Mouse (Mus musculus) activated CD4-positive, CD25-positive, alpha-beta regulatory T cell, adult 9 weeks (primary cell): ENCODE measurements around the gene Gm13283. TPM values are rescaled to one million over a fixed set of nuclear protein-coding genes. Genes with fewer than 3 reads are reported as not detected.

Source experiments
- polyA plus RNA-seq: library from polyadenylated mRNA; unstranded; fragments of 100-300 nt; shearing (Covaris generic); gene quantifications from one replicate; pipeline ENCODE4 v1.2.1, GENCODE M21; 2017

Gene Gm13283
- not detected for polyA plus RNA-seq

DNA sequence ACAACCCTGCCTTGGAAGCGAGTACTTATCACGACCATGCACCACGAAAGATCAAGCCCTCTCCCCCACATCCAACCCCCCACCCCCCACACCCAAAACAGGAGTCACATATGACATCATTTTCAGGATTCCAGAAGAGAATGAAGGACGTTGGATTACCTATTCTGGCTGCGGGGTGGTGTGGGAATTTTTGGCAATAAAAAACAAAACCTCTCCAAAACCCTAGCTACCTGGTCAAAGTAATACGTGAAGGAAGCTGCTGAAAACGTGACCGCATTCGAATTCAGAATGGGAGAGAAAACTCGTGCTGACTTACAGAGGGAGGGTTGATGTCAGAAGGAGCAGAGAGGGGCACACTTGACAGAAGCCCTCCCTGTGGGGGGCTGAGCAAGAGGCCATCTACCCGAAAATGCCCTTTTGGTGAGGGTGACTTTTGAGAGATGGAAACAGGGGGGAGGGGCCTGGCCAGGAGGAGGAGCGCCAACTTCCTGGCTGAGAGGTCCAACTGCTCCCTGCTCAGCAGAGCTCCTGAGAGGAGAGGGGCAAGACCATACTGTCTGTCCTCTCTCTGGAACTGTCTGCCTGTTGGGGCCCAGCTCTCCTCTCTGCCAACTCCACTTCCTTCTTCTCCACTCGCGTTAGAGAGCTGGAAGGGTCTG is at the start of gene Gm13283:
Gene Gm13283, plus strand, starts transcription at position 510 of the 659 bp plus-strand sequence.

GRCm38 (mm10) chr4:88721791-88722721 is 37.9 kb upstream of the Gm13283 start, which contains the start of the genes Gm26566 and Klhl9:
Gene Gm26566, plus strand, starts transcription at chr4:88721805.
Gene Klhl9, minus strand, starts transcription at chr4:88722465.

GRCm38 (mm10) chr4:88754818-88755340 is 5.0 kb upstream of the Gm13283 start, which contains the start of gene Gm13271:
Gene Gm13271, plus strand, starts transcription at chr4:88754868.

GRCm38 (mm10) chr4:88773534-88773933 is 13.6 kb downstream of the Gm13283 start, which contains the start of gene Gm13290:
Gene Gm13290, plus strand, starts transcription at chr4:88773834.

GRCm38 (mm10) chr4:88776622-88777021 is 16.7 kb downstream of the Gm13283 start, which contains the start of gene Gm13289:
Gene Gm13289, plus strand, starts transcription at chr4:88776922.

DNA sequence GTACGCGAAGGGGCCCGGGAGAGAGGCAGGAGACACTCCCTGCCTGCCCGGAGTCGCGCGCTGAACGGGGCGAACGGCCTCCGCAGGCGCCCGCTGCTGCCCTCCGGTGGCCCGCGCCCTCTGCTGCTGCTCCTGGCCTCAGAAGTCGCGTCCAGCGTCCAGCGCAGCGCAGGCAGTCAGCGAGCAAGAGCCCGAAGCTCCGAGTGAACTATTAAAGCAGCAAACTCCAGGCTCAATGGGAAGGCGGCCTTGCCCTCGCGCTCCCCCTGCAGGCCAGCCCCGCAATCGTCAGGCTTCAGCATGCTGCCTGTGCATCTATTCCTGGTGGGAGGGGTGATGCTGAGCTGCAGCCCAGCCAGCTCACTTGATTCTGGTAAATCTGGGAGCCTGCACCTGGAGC is 19.6 kb downstream of the Gm13283 start, which contains the start of gene Gm13272:
Gene Gm13272, plus strand, starts transcription at position 301 of the 400 bp plus-strand sequence.

DNA sequence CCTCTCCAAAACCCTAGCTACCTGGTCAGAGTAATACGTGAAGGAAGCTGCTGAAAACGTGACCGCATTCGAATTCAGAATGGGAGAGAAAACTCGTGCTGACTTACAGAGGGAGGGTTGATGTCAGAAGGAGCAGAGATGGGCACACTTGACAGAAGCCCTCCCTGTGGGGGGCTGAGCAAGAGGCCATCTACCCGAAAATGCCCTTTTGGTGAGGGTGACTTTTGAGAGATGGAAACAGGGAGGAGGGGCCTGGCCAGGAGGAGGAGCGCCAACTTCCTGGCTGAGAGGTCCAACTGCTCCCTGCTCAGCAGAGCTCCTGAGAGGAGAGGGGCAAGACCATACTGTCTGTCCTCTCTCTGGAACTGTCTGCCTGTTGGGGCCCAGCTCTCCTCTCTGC is 21.9 kb downstream of the Gm13283 start, which contains the start of gene Ifnz:
Gene Ifnz, plus strand, starts transcription at position 301 of the 400 bp plus-strand sequence.

GRCm38 (mm10) chr4:88785409-88785808 is 25.5 kb downstream of the Gm13283 start, which contains the start of gene Gm13276:
Gene Gm13276, plus strand, starts transcription at chr4:88785709.

DNA sequence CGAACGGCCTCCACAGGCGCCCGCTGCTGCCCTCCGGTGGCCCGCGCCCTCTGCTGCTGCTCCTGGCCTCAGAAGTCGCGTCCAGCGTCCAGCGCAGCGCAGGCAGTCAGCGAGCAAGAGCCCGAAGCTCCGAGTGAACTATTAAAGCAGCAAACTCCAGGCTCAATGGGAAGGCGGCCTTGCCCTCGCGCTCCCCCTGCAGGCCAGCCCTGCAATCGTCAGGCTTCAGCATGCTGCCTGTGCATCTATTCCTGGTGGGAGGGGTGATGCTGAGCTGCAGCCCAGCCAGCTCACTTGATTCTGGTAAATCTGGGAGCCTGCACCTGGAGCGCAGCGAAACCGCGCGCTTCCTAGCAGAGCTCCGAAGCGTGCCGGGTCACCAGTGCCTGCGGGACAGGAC is 28.5 kb downstream of the Gm13283 start, which contains the start of gene Gm13277:
Gene Gm13277, plus strand, starts transcription at position 231 of the 400 bp plus-strand sequence.

DNA sequence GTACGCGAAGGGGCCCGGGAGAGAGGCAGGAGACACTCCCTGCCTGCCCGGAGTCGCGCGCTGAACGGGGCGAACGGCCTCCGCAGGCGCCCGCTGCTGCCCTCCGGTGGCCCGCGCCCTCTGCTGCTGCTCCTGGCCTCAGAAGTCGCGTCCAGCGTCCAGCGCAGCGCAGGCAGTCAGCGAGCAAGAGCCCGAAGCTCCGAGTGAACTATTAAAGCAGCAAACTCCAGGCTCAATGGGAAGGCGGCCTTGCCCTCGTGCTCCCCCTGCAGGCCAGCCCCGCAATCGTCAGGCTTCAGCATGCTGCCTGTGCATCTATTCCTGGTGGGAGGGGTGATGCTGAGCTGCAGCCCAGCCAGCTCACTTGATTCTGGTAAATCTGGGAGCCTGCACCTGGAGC is 31.3 kb downstream of the Gm13283 start, which contains the start of gene Gm13278:
Gene Gm13278, plus strand, starts transcription at position 301 of the 400 bp plus-strand sequence.

DNA sequence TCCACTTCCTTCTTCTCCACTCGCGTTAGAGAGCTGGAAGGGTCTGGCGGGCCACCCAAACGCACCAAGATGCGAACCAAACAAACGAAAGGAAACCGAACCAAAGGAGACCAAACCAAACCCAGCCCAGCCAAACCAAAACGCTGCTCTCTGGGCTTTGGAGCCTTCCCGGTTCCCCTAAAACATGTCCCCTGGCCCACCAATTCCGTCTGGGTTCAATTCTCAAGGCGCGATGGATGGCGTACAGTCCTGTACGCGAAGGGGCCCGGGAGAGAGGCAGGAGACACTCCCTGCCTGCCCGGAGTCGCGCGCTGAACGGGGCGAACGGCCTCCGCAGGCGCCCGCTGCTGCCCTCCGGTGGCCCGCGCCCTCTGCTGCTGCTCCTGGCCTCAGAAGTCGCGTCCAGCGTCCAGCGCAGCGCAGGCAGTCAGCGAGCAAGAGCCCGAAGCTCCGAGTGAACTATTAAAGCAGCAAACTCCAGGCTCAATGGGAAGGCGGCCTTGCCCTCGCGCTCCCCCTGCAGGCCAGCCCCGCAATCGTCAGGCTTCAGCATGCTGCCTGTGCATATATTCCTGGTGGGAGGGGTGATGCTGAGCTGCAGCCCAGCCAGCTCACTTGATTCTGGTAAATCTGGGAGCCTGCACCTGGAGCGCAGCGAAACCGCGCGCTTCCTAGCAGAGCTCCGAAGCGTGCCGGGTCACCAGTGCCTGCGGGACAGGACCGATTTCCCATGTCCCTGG is 34.2 kb downstream of the Gm13283 start, which contains the start of gene Gm13275:
Gene Gm13275, plus strand, starts transcription at position 552 of the 740 bp plus-strand sequence.

DNA sequence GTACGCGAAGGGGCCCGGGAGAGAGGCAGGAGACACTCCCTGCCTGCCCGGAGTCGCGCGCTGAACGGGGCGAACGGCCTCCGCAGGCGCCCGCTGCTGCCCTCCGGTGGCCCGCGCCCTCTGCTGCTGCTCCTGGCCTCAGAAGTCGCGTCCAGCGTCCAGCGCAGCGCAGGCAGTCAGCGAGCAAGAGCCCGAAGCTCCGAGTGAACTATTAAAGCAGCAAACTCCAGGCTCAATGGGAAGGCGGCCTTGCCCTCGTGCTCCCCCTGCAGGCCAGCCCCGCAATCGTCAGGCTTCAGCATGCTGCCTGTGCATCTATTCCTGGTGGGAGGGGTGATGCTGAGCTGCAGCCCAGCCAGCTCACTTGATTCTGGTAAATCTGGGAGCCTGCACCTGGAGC is 37.2 kb downstream of the Gm13283 start, which contains the start of gene Gm13279:
Gene Gm13279, plus strand, starts transcription at position 301 of the 400 bp plus-strand sequence.

DNA sequence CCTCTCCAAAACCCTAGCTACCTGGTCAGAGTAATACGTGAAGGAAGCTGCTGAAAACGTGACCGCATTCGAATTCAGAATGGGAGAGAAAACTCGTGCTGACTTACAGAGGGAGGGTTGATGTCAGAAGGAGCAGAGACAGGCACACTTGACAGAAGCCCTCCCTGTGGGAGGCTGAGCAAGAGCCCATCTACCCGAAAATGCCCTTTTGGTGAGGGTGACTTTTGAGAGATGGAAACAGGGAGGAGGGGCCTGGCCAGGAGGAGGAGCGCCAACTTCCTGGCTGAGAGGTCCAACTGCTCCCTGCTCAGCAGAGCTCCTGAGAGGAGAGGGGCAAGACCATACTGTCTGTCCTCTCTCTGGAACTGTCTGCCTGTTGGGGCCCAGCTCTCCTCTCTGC is 39.4 kb downstream of the Gm13283 start, which contains the start of gene Gm13285:
Gene Gm13285, plus strand, starts transcription at position 301 of the 400 bp plus-strand sequence.

GRCm38 (mm10) chr4:88802954-88803353 is 43.0 kb downstream of the Gm13283 start, which contains the start of gene Gm13287:
Gene Gm13287, plus strand, starts transcription at chr4:88803254.

GRCm38 (mm10) chr4:88805231-88805630 is 45.3 kb downstream of the Gm13283 start, which contains the start of gene Gm13288:
Gene Gm13288, plus strand, starts transcription at chr4:88805531.

Other genes starting within 250 kb of the Gm13283 start
- not detected for gene Ifnb1, start 237.3 kb upstream of the Gm13283 start, polyA plus RNA-seq
- not detected for gene Ifna15, start 201.9 kb upstream of the Gm13283 start, polyA plus RNA-seq
- gene Ifna14, start 188.3 kb upstream of the Gm13283 start, polyA plus RNA-seq = not detected
- gene Ifna9, start 167.7 kb upstream of the Gm13283 start, polyA plus RNA-seq = not detected
- not detected for gene Ifna12, start 156.7 kb upstream of the Gm13283 start, polyA plus RNA-seq
- not detected for gene C87499, start 125.7 kb upstream of the Gm13283 start, polyA plus RNA-seq
- not detected for gene Ifna13, start 115.7 kb upstream of the Gm13283 start, polyA plus RNA-seq
- gene Ifna16, start 83.2 kb upstream of the Gm13283 start, polyA plus RNA-seq = not detected
- not detected for gene Ifna2, start 76.2 kb upstream of the Gm13283 start, polyA plus RNA-seq
- not detected for gene Ifnab, start 68.8 kb upstream of the Gm13283 start, polyA plus RNA-seq
- gene Gm26566, start 38.3 kb upstream of the Gm13283 start, polyA plus RNA-seq = not detected
- 20.7 TPM for gene Klhl9, start 37.7 kb upstream of the Gm13283 start, polyA plus RNA-seq
- gene Gm13271, start 5.3 kb upstream of the Gm13283 start, polyA plus RNA-seq = not detected
- not detected for gene Gm13290, start 13.7 kb downstream of the Gm13283 start, polyA plus RNA-seq
- gene Gm13289, start 16.8 kb downstream of the Gm13283 start, polyA plus RNA-seq = not detected
- gene Gm13272, start 19.7 kb downstream of the Gm13283 start, polyA plus RNA-seq = not detected
- gene Ifnz, start 22.0 kb downstream of the Gm13283 start, polyA plus RNA-seq = 0.43 TPM
- not detected for gene Gm13276, start 25.6 kb downstream of the Gm13283 start, polyA plus RNA-seq
- not detected for gene Gm13277, start 28.5 kb downstream of the Gm13283 start, polyA plus RNA-seq
- not detected for gene Gm13278, start 31.4 kb downstream of the Gm13283 start, polyA plus RNA-seq
- gene Gm13275, start 34.4 kb downstream of the Gm13283 start, polyA plus RNA-seq = not detected
- gene Gm13279, start 37.3 kb downstream of the Gm13283 start, polyA plus RNA-seq = not detected
- gene Gm13285, start 39.5 kb downstream of the Gm13283 start, polyA plus RNA-seq = 0.83 TPM
- gene Gm13287, start 43.1 kb downstream of the Gm13283 start, polyA plus RNA-seq = not detected
- gene Gm13288, start 45.4 kb downstream of the Gm13283 start, polyA plus RNA-seq = not detected
- not detected for gene Ifna7, start 56.1 kb downstream of the Gm13283 start, polyA plus RNA-seq
- not detected for gene Ifna11, start 59.8 kb downstream of the Gm13283 start, polyA plus RNA-seq
- gene Ifna6, start 67.3 kb downstream of the Gm13283 start, polyA plus RNA-seq = not detected
- gene Ifna5, start 75.4 kb downstream of the Gm13283 start, polyA plus RNA-seq = not detected
- gene Ifna4, start 81.7 kb downstream of the Gm13283 start, polyA plus RNA-seq = not detected
- gene Ifna1, start 90.0 kb downstream of the Gm13283 start, polyA plus RNA-seq = not detected
- not detected for gene Ifne, start 120.1 kb downstream of the Gm13283 start, polyA plus RNA-seq